Mouse (Mus musculus) CH12.LX (cell line): Measurements from ENCODE around the gene Serf2. TPM values are rescaled to one million over a fixed set of nuclear protein-coding genes. Genes with fewer than 3 reads are reported as not detected.
A peak's percentile ranks its signal among the peaks of the same experiment; 100 is the strongest.

Experiments
- DNase-seq: peaks from one replicate; pipeline ENCODE4 v3.0.0-alpha.2; 2013; ENCODE audit errors: extremely low read depth
- H3K27ac ChIP-seq: 2 replicates; pipeline ENCODE4 v1.5.1; 2012; ENCODE audit warnings: low read depth, mild to moderate bottlenecking, control low read depth, moderate library complexity; ENCODE audit not compliant: insufficient read depth
- H3K27me3 ChIP-seq: replicated peaks from 2 replicates; pipeline ENCODE3; 2012; ENCODE audit warnings: inconsistent platforms
- H3K36me3 ChIP-seq, 2 experiments: replicated peaks in 1 of 2; 2 replicates each; pipeline versions ENCODE3 to v1.6.1; 2012; ENCODE audit warnings: inconsistent platforms in 1 of 2, low read length in 1 of 2, mild to moderate bottlenecking in 1 of 2, mixed read lengths in 1 of 2, moderate library complexity in 1 of 2; ENCODE audit not compliant: control insufficient read depth in 1 of 2, insufficient read depth in 1 of 2
- H3K4me1 ChIP-seq, 2 experiments: 2 replicates each; pipeline ENCODE4 v1.6.1; 2012; ENCODE audit warnings: inconsistent platforms in 1 of 2, moderate library complexity in 1 of 2; ENCODE audit not compliant: insufficient read depth in 2 of 2, control insufficient read depth in 1 of 2
- H3K4me2 ChIP-seq: 2 replicates; pipeline ENCODE4 v1.6.1; 2012; ENCODE audit warnings: low read depth, mild to moderate bottlenecking, control low read depth; ENCODE audit not compliant: poor library complexity, insufficient read depth, severe bottlenecking
- H3K4me3 ChIP-seq, 3 experiments: fragments of 150-350 bp in 1 of 3; sonication (generic) in 1 of 3; replicated peaks in 1 of 3; 2 replicates each; pipeline versions ENCODE3 to v1.5.1; 2011 to 2012; ENCODE audit warnings: low read depth in 2 of 3, low read length in 2 of 3, mild to moderate bottlenecking in 2 of 3, moderate library complexity in 2 of 3, control low read depth in 1 of 3, improper control_type of control experiment in 1 of 3, inconsistent platforms in 1 of 3, mixed read lengths in 1 of 3; ENCODE audit not compliant: poor library complexity in 1 of 3
- H3K79me2 ChIP-seq: replicated peaks from 2 replicates; pipeline ENCODE4 v1.6.1; 2012; ENCODE audit warnings: mild to moderate bottlenecking, moderate library complexity; ENCODE audit not compliant: control insufficient read depth, poor library complexity, insufficient read depth, severe bottlenecking; ENCODE audit errors: extremely low read depth
- H3K9ac ChIP-seq: 2 replicates; pipeline ENCODE4 v1.6.1; 2012; ENCODE audit warnings: low read depth, mild to moderate bottlenecking, control low read depth, moderate library complexity; ENCODE audit not compliant: insufficient read depth
- H3K9me3 ChIP-seq: replicated peaks from 2 replicates; pipeline ENCODE3; 2012; ENCODE audit warnings: low read length, inconsistent platforms, mixed read lengths
- BHLHE40 ChIP-seq: IDR thresholded peaks from 2 replicates; pipeline ENCODE4 v1.6.1; 2011; ENCODE audit warnings: mild to moderate bottlenecking, low read depth, low read length, improper control_type of control experiment
- CHD1 ChIP-seq: IDR thresholded peaks from 2 replicates; pipeline ENCODE4 v1.6.1; 2012; ENCODE audit warnings: low read depth, low read length, improper control_type of control experiment, inconsistent platforms
- CTCF ChIP-seq, 2 experiments: IDR thresholded peaks in 1 of 2; conservative IDR thresholded peaks in 1 of 2; 2 replicates each; pipeline ENCODE4 v1.5.1; 2011 to 2012; ENCODE audit warnings: low read depth in 2 of 2, low read length in 2 of 2, improper control_type of control experiment in 1 of 2, inconsistent platforms in 1 of 2, mild to moderate bottlenecking in 1 of 2, moderate library complexity in 1 of 2
- E2F4 ChIP-seq: IDR thresholded peaks from 2 replicates; pipeline ENCODE4 v1.6.1; 2011; ENCODE audit warnings: low read depth, low read length, improper control_type of control experiment; ENCODE audit not compliant: insufficient replicate concordance
- ETS1 ChIP-seq: conservative IDR thresholded peaks from 2 replicates; pipeline ENCODE4 v1.6.1; 2012; ENCODE audit warnings: low read depth, mild to moderate bottlenecking, inconsistent platforms, low read length, improper control_type of control experiment, moderate library complexity
- GABPA ChIP-seq: IDR thresholded peaks from 2 replicates; pipeline ENCODE4 v1.6.1; 2012; ENCODE audit warnings: low read depth, low read length, improper control_type of control experiment, inconsistent platforms; ENCODE audit not compliant: insufficient replicate concordance
- JUN ChIP-seq: IDR thresholded peaks from 2 replicates; pipeline ENCODE4 v1.6.1; 2011; ENCODE audit warnings: low read depth, mild to moderate bottlenecking, low read length, improper control_type of control experiment, moderate library complexity; ENCODE audit not compliant: insufficient read depth
- MAX ChIP-seq: IDR thresholded peaks from 2 replicates; pipeline ENCODE4 v1.6.1; 2011; ENCODE audit warnings: low read length, improper control_type of control experiment
- MXI1 ChIP-seq: IDR thresholded peaks from 2 replicates; pipeline ENCODE4 v1.6.1; 2011; ENCODE audit warnings: mild to moderate bottlenecking, low read depth, low read length, improper control_type of control experiment
- NRF1 ChIP-seq: IDR thresholded peaks from 2 replicates; pipeline ENCODE4 v1.6.1; 2014; ENCODE audit warnings: low read depth, mild to moderate bottlenecking, inconsistent platforms, low read length, improper control_type of control experiment, moderate library complexity
- POLR2AphosphoS2 ChIP-seq: IDR thresholded peaks from 2 replicates; pipeline ENCODE4 v1.6.1; 2011; ENCODE audit warnings: low read depth, low read length, improper control_type of control experiment
- RAD21 ChIP-seq: IDR thresholded peaks from 2 replicates; pipeline ENCODE4 v1.6.1; 2011; ENCODE audit warnings: low read depth, mild to moderate bottlenecking, low read length, improper control_type of control experiment, moderate library complexity
- RCOR1 ChIP-seq: conservative IDR thresholded peaks from 2 replicates; pipeline ENCODE4 v1.6.1; 2012; ENCODE audit warnings: low read depth, mild to moderate bottlenecking, inconsistent platforms, low read length, improper control_type of control experiment
- SIN3A ChIP-seq: IDR thresholded peaks from 2 replicates; pipeline ENCODE4 v1.6.1; 2012; ENCODE audit warnings: low read length, improper control_type of control experiment, inconsistent platforms
- TCF12 ChIP-seq: IDR thresholded peaks from 2 replicates; pipeline ENCODE4 v1.6.1; 2014; ENCODE audit warnings: low read depth, mild to moderate bottlenecking, inconsistent platforms, low read length, improper control_type of control experiment
- UBTF ChIP-seq: IDR thresholded peaks from 2 replicates; pipeline ENCODE4 v1.6.1; 2012; ENCODE audit warnings: low read depth, mild to moderate bottlenecking, inconsistent platforms, low read length, improper control_type of control experiment, moderate library complexity
- USF1 ChIP-seq: IDR thresholded peaks from 2 replicates; pipeline ENCODE4 v1.6.1; 2014; ENCODE audit warnings: low read depth, mild to moderate bottlenecking, inconsistent platforms, low read length, improper control_type of control experiment
- USF2 ChIP-seq: conservative IDR thresholded peaks from 2 replicates; pipeline ENCODE4 v1.6.1; 2011; ENCODE audit warnings: low read depth, low read length, improper control_type of control experiment
- ZC3H11A ChIP-seq: IDR thresholded peaks from 2 replicates; pipeline ENCODE4 v1.6.1; 2012; ENCODE audit warnings: low read depth, mild to moderate bottlenecking, inconsistent platforms, low read length, improper control_type of control experiment
- ZNF384 ChIP-seq: IDR thresholded peaks from 2 replicates; pipeline ENCODE4 v1.6.1; 2012; ENCODE audit warnings: low read depth, low read length, improper control_type of control experiment, inconsistent platforms
- dilution Hi-C: fragments of 300-500 bp; cut with MboI; formaldehyde crosslinking; loops from 2 replicates; pipeline ENCODE4 v1.14.3; 2020; ENCODE audit warnings: low sequenced_read_pairs; ENCODE audit not compliant: extremely low pct_unique_long_range_greater_than_20kb, extremely low pct_ligation_motif_present
- in situ Hi-C: fragments of 300-500 bp; cut with MboI; formaldehyde crosslinking; loops from 3 replicates; pipeline ENCODE4 v1.14.3; 2019; ENCODE audit warnings: low sequenced_read_pairs, low pct_ligation_motif_present, low pct_unique_long_range_greater_than_20kb, mixed read lengths
- polyA plus RNA-seq: library from polyadenylated mRNA; unstranded; fragments of >175 nt; gene quantifications from 2 replicates; pipeline ENCODE4 v1.2.1, GENCODE M21; 2012; ENCODE audit warnings: low read depth; ENCODE audit not compliant: insufficient read length
- total RNA-seq, 2 experiments: library from RNA; depleted of rRNA; stranded (reverse); fragments of 300-350 nt in 1 of 2; fragments of >200 nt in 1 of 2; gene quantifications; 2 replicates each; pipeline ENCODE4 v1.2.3; 2012 to 2014

Serf2 gene
- total and polyA plus RNA-seq, 3 experiments: 116 to 222 (median 164) TPM

GRCm38 (mm10) chr2:121444178-121444577 is 4.8 kb upstream of the Serf2 start, which contains the start of gene Ell3:
Gene Ell3, minus strand, starts transcription at chr2:121444278.
- Histone ChIP-seq H3K79me2 (no peaks in the 10 kb centered on the region), H3K9me3 (no peaks in the 10 kb centered on the region), H3K4me2 (peak within 1 kb of the TSS; percentile 90), H3K27ac (no peak within 1 kb of the TSS), H3K27me3 (peaks cover 38% of the 10 kb centered on the region), H3K36me3 (peaks cover 5 to 7% of the 10 kb centered on the region in 2 experiments), H3K4me1 (peaks cover 6 to 34% of the 10 kb centered on the region in 2 experiments), H3K4me3 (no peak within 1 kb of the TSS), H3K9ac (no peak within 1 kb of the TSS)
- in situ Hi-C loops: no loop called here
- TF ChIP-seq USF2: no peak
- TF ChIP-seq UBTF: no peak
- TF ChIP-seq USF1: no peak
- no peak for TF ChIP-seq BHLHE40
- TF ChIP-seq POLR2AphosphoS2: no peak
- no peak for TF ChIP-seq ETS1
- no peak for TF ChIP-seq GABPA
- TF ChIP-seq RAD21: no peak
- TF ChIP-seq CTCF (conservative IDR thresholded peaks at IDR 0.05 in 1 of 2, IDR thresholded peaks at IDR 0.05 in 1 of 2; ENCODE audit: low read depth in 2 of 2, low read length in 2 of 2): no peak
- TF ChIP-seq NRF1: no peak
- TF ChIP-seq E2F4: no peak
- no peak for TF ChIP-seq ZC3H11A
- no peak for TF ChIP-seq MAX
- no peak for TF ChIP-seq JUN
- no peak for TF ChIP-seq TCF12
- no peak for TF ChIP-seq SIN3A
- no peak for TF ChIP-seq RCOR1
- no peak for TF ChIP-seq ZNF384
- TF ChIP-seq CHD1: no peak
- DNase-seq: no peak
- dilution Hi-C loops: no loop called here

GRCm38 (mm10) chr2:121445117-121445516 is 3.9 kb upstream of the Serf2 start:
- Histone ChIP-seq H3K27ac (no peak overlapping the region), H3K4me1 (peaks cover 6 to 36% of the 10 kb centered on the region in 2 experiments)

More at GRCm38 (mm10) chr2:121445117-121445516, 3.9 kb upstream of the Serf2 start:
- dilution Hi-C loops: no loop called here
- in situ Hi-C loops: no loop called here
- H3K27me3 ChIP-seq: peaks cover 38% of the 10 kb centered on the region
- peaks cover 3% of the 10 kb centered on the region for H3K79me2 ChIP-seq
- H3K36me3 ChIP-seq: no peaks in the 10 kb centered on the region
- TF ChIP-seq USF1 (no peak), MXI1 (no peak)
- H3K9me3 ChIP-seq: no peaks in the 10 kb centered on the region
- DNase-seq: no peak
- no peak overlapping the region for H3K4me2 ChIP-seq
- no peak overlapping the region for H3K4me3 ChIP-seq
- H3K9ac ChIP-seq: no peak overlapping the region
